Mouse (Mus musculus) midbrain, embryonic 15.5 days (tissue): ENCODE data around the gene Gm10638. TPM values are rescaled to one million over a fixed set of nuclear protein-coding genes. Genes with fewer than 3 reads are reported as not detected.

ENCODE experiments used
- ATAC-seq: fragments of 200-750 bp; cut with Nextera tagmentation; replicated peaks from 2 replicates; pipeline ENCODE4 v1.8.0; 2017; ENCODE audit warnings: moderate TSS enrichment
- H3K27ac ChIP-seq: fragments of 300-500 bp; sonication (generic); 2 replicates; pipeline ENCODE4 v1.5.1; 2015; ENCODE audit warnings: mild to moderate bottlenecking, inconsistent platforms
- H3K27me3 ChIP-seq: fragments of 300-500 bp; sonication (generic); replicated peaks from 2 replicates; pipeline ENCODE4 v1.6.1; 2015; ENCODE audit warnings: inconsistent platforms
- H3K36me3 ChIP-seq: fragments of 300-500 bp; sonication (generic); replicated peaks from 2 replicates; pipeline ENCODE4 v1.6.1; 2015; ENCODE audit warnings: inconsistent platforms
- H3K4me1 ChIP-seq: fragments of 300-500 bp; sonication (generic); 2 replicates; pipeline ENCODE4 v1.6.1; 2015; ENCODE audit warnings: inconsistent platforms
- H3K4me2 ChIP-seq: fragments of 300-500 bp; sonication (generic); 2 replicates; pipeline ENCODE4 v1.6.1; 2015; ENCODE audit warnings: inconsistent platforms, mild to moderate bottlenecking, moderate library complexity
- H3K4me3 ChIP-seq: fragments of 300-500 bp; sonication (generic); 2 replicates; pipeline ENCODE4 v1.5.1; 2015; ENCODE audit warnings: mild to moderate bottlenecking, inconsistent platforms
- H3K9ac ChIP-seq: fragments of 300-500 bp; sonication (generic); 2 replicates; pipeline ENCODE4 v1.6.1; 2015; ENCODE audit warnings: mild to moderate bottlenecking, inconsistent platforms
- H3K9me3 ChIP-seq: fragments of 300-500 bp; sonication (generic); 2 replicates; pipeline ENCODE4 v1.6.1; 2016; ENCODE audit warnings: inconsistent platforms
- WGBS: fragments of 180-500 bp; shearing (Covaris S2); methylation state at CpG from one replicate; pipeline ENCODE4 v1.1.7; 2015; ENCODE audit warnings: mixed read lengths; 5-methylcytosine and 5-hydroxymethylcytosine counted together
- polyA plus RNA-seq: library from polyadenylated mRNA; unstranded; fragments of >200 nt; fragmentation: Nextera tagmentation; extraction: Ambion mirVana; gene quantifications from 2 replicates; pipeline ENCODE4 v1.2.1, GENCODE M21; 2015

The Gm10638 gene
- polyA plus RNA-seq, 1 experiment from 2014 or later, result 6.4 TPM

- Histone ChIP-seq H3K27me3 (no peaks in the 10 kb centered on the region), H3K4me1 (peaks cover 4% of the 10 kb centered on the region), H3K27ac (no peak overlapping the region), H3K9me3 (no peaks in the 10 kb centered on the region), H3K36me3 (no peaks in the 10 kb centered on the region), H3K4me2 (no peak overlapping the region), H3K9ac (no peak overlapping the region), H3K4me3 (no peak overlapping the region)
- 84% methylated on average over 1 of the region's 1 CpGs for WGBS
- ATAC-seq, result no peak
Observed at GRCm38 (mm10) chr8:86719368-86719767, 26.1 kb upstream of the Gm10638 start.

- 93% methylated on average over 6 of the region's 6 CpGs for WGBS
- Histone ChIP-seq H3K4me3 (no peak overlapping the region), H3K36me3 (no peaks in the 10 kb centered on the region), H3K4me1 (no peaks in the 10 kb centered on the region), H3K9me3 (no peaks in the 10 kb centered on the region), H3K27ac (no peak overlapping the region), H3K4me2 (no peak overlapping the region), H3K9ac (no peak overlapping the region), H3K27me3 (no peaks in the 10 kb centered on the region)
- no peak for ATAC-seq
Observed at GRCm38 (mm10) chr8:86720756-86721459, 24.6 kb upstream of the Gm10638 start.

GRCm38 (mm10) chr8:86721490-86721889, 24.0 kb upstream of the Gm10638 start:
- no peak overlapping the region for H3K4me2 ChIP-seq
- no peak overlapping the region for H3K4me3 ChIP-seq
- no peak overlapping the region for H3K27ac ChIP-seq
- ATAC-seq, result no peak
- no peaks in the 10 kb centered on the region for H3K36me3 ChIP-seq
- H3K9me3 ChIP-seq, result no peaks in the 10 kb centered on the region
- H3K9ac ChIP-seq, result no peak overlapping the region
- 89% methylated on average over 2 of the region's 2 CpGs for WGBS
- H3K4me1 ChIP-seq, result no peaks in the 10 kb centered on the region
- H3K27me3 ChIP-seq, result no peaks in the 10 kb centered on the region

- Histone ChIP-seq H3K27ac (no peak overlapping the region), H3K4me3 (no peak overlapping the region), H3K4me1 (peaks cover 32% of the 10 kb centered on the region), H3K27me3 (no peaks in the 10 kb centered on the region), H3K9ac (no peak overlapping the region), H3K36me3 (no peaks in the 10 kb centered on the region), H3K9me3 (no peaks in the 10 kb centered on the region), H3K4me2 (no peak overlapping the region)
- 57% methylated on average over 6 of the region's 6 CpGs for WGBS
- ATAC-seq, result no peak
Observed at GRCm38 (mm10) chr8:86726959-86727358, 18.5 kb upstream of the Gm10638 start.

GRCm38 (mm10) chr8:86728224-86728950, 17.1 kb upstream of the Gm10638 start:
- ATAC-seq, result no peak
- no peaks in the 10 kb centered on the region for H3K36me3 ChIP-seq
- WGBS, result 71% methylated on average over 19 of the region's 19 CpGs
- H3K4me1 ChIP-seq, result peaks cover 32% of the 10 kb centered on the region
- no peaks in the 10 kb centered on the region for H3K9me3 ChIP-seq
- no peak overlapping the region for H3K4me3 ChIP-seq
- H3K9ac ChIP-seq, result no peak overlapping the region
- no peak overlapping the region for H3K27ac ChIP-seq
- H3K27me3 ChIP-seq, result no peaks in the 10 kb centered on the region
- H3K4me2 ChIP-seq, result no peak overlapping the region

GRCm38 (mm10) chr8:86730303-86730702, 15.2 kb upstream of the Gm10638 start:
- no peaks in the 10 kb centered on the region for H3K9me3 ChIP-seq
- H3K4me2 ChIP-seq, result no peak overlapping the region
- H3K27me3 ChIP-seq, result no peaks in the 10 kb centered on the region
- H3K9ac ChIP-seq, result no peak overlapping the region
- no peak overlapping the region for H3K27ac ChIP-seq
- H3K4me3 ChIP-seq, result no peak overlapping the region
- no peak for ATAC-seq
- no peaks in the 10 kb centered on the region for H3K36me3 ChIP-seq
- H3K4me1 ChIP-seq, result peaks cover 44% of the 10 kb centered on the region
- 60% methylated on average over 3 of the region's 3 CpGs for WGBS

GRCm38 (mm10) chr8:86730860-86731259, 14.6 kb upstream of the Gm10638 start:
- Histone ChIP-seq H3K36me3 (no peaks in the 10 kb centered on the region), H3K4me2 (no peak overlapping the region), H3K4me1 (peaks cover 49% of the 10 kb centered on the region), H3K9ac (no peak overlapping the region), H3K27ac (no peak overlapping the region), H3K4me3 (no peak overlapping the region), H3K9me3 (no peaks in the 10 kb centered on the region), H3K27me3 (no peaks in the 10 kb centered on the region)
- 97% methylated on average over 1 of the region's 1 CpGs for WGBS
- ATAC-seq, result no peak

- 65% methylated on average over 4 of the region's 4 CpGs for WGBS
- H3K27ac ChIP-seq, result no peak overlapping the region
- no peak for ATAC-seq
- no peaks in the 10 kb centered on the region for H3K36me3 ChIP-seq
- no peak overlapping the region for H3K9ac ChIP-seq
- H3K4me3 ChIP-seq, result no peak overlapping the region
- H3K27me3 ChIP-seq, result no peaks in the 10 kb centered on the region
- peaks cover 30% of the 10 kb centered on the region for H3K4me1 ChIP-seq
- no peak overlapping the region for H3K4me2 ChIP-seq
- no peaks in the 10 kb centered on the region for H3K9me3 ChIP-seq
Observed at GRCm38 (mm10) chr8:86734171-86734570, 11.3 kb upstream of the Gm10638 start.

GRCm38 (mm10) chr8:86734954-86735353, 10.5 kb upstream of the Gm10638 start:
- Histone ChIP-seq H3K9ac (no peak overlapping the region), H3K4me1 (peaks cover 30% of the 10 kb centered on the region), H3K4me2 (no peak overlapping the region), H3K27me3 (no peaks in the 10 kb centered on the region), H3K9me3 (no peaks in the 10 kb centered on the region), H3K36me3 (no peaks in the 10 kb centered on the region), H3K27ac (no peak overlapping the region), H3K4me3 (no peak overlapping the region)
- WGBS, result 85% methylated on average over 1 of the region's 1 CpGs
- ATAC-seq, result no peak

- H3K27me3 ChIP-seq, result no peaks in the 10 kb centered on the region
- H3K4me3 ChIP-seq, result no peak overlapping the region
- H3K27ac ChIP-seq, result no peak overlapping the region
- no peak for ATAC-seq
- peaks cover 30% of the 10 kb centered on the region for H3K4me1 ChIP-seq
- no peak overlapping the region for H3K9ac ChIP-seq
- no peaks in the 10 kb centered on the region for H3K9me3 ChIP-seq
- WGBS, result 58% methylated on average over 3 of the region's 3 CpGs
- H3K4me2 ChIP-seq, result no peak overlapping the region
- H3K36me3 ChIP-seq, result no peaks in the 10 kb centered on the region
Observed at GRCm38 (mm10) chr8:86735446-86736111, 9.9 kb upstream of the Gm10638 start.

- ATAC-seq, result no peak
Observed at GRCm38 (mm10) chr8:86740899-86741298, 4.6 kb upstream of the Gm10638 start.

GRCm38 (mm10) chr8:86741627-86742026, 3.9 kb upstream of the Gm10638 start:
- no peak for ATAC-seq
- Histone ChIP-seq H3K36me3 (no peaks in the 10 kb centered on the region), H3K4me2 (no peak overlapping the region), H3K4me1 (peaks cover 39% of the 10 kb centered on the region), H3K9me3 (no peaks in the 10 kb centered on the region), H3K27ac (no peak overlapping the region), H3K27me3 (no peaks in the 10 kb centered on the region), H3K4me3 (no peak overlapping the region), H3K9ac (no peak overlapping the region)

More at GRCm38 (mm10) chr8:86740899-86741298, 4.6 kb upstream of the Gm10638 start:
- no peaks in the 10 kb centered on the region for H3K27me3 ChIP-seq
- no peak overlapping the region for H3K27ac ChIP-seq
- no peak overlapping the region for H3K4me3 ChIP-seq
- no peaks in the 10 kb centered on the region for H3K9me3 ChIP-seq
- peaks cover 37% of the 10 kb centered on the region for H3K4me1 ChIP-seq
- H3K36me3 ChIP-seq, result no peaks in the 10 kb centered on the region
- no peak overlapping the region for H3K4me2 ChIP-seq
- H3K9ac ChIP-seq, result no peak overlapping the region
